Mouse (Mus musculus) liver, embryonic 14.5 days (tissue): ENCODE measurements around the gene Casp7.

Experiments
- CTCF ChIP-seq: IDR thresholded peaks from 2 replicates; pipeline ENCODE4 v1.5.1; 2016; ENCODE audit warnings: antibody characterized with exemption, low read depth, control low read depth
- EP300 ChIP-seq: IDR thresholded peaks from 2 replicates; pipeline ENCODE4 v1.6.1; 2016; ENCODE audit warnings: antibody characterized with exemption, low read depth

DNA sequence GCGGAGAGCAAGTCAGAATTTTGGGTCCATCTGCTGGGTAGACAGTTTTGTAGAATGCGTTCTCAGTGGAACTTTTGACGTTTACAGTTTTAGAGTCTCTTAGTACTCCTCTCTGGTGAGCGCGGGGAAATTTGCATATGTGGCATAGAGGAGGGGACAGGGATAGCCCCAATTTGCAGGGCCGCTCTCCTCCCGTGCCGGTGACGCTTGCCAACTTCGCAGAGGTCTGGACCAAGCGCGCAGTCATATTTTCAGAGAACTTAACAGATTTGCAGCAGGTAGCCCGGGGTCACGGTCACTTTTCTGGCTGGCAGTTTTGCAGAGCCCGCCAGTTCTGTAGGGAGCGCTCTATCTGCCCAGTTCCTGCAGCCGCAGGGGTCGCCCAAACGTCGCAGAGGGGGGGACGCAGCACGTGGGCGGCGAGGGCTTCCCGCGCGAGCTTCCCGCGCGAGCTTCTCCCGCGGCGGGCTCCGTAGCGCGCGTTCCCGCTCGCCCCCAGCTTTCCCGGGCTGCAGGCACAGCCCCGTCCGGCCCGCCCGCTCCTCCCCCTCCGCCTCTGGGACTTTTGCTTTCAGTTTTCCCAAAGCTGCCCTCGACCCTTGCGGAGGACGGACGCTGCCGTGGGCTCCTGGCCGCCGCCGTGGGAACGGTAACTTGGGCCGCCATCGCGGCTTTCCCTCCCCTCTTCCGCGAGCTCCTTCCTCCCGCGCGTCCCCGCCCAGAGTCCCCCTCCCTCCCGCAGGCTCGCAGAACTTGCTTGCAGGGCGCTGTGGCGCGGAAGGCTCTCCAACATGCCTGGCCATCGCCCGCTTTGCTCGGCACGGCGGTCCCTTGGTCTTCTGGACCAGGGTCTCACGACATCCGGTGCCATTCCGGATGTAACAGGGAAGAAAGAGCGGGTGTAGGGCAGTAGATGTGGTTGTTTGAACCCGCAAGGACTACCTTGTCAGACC is at the start of gene Casp7:
- peak; percentile 15; the same call in 1 of the 2 replicates for TF ChIP-seq CTCF
- TF ChIP-seq EP300, result no peak
